10 mouse cellular contexts compared by ENCODE assay signal in genomic region chr8:120619235-120620180, GRCm38 (mm10). TPM values are rescaled to one million over a fixed set of nuclear protein-coding genes. Genes with fewer than 3 reads are reported as not detected.
DNase-seq lines count a peak whose midpoint lies in the region; ATAC-seq lines count a peak whose summit lies in the region.
"Had no signal": no experiment of that assay in that cellular context is flagged by ENCODE, and none has a peak within 500 bp of the region (broad histone marks: within the 10 kb centered on the region; RNA-seq: fewer than 3 reads in every experiment).

No protein-coding gene starts in this region.

- no peaks in the 10 kb centered on the region for H3K36me3 ChIP-seq in embryonic facial prominence, embryonic 15.5 days
- H3K36me3 ChIP-seq in midbrain, embryonic 13.5 days = no peaks in the 10 kb centered on the region

- WGBS in embryonic facial prominence, embryonic 15.5 days = 72% methylated on average over 11 of the region's 11 CpGs
- WGBS in midbrain, embryonic 13.5 days = 75% methylated on average over 11 of the region's 11 CpGs

- H3K27ac ChIP-seq in embryonic facial prominence, embryonic 15.5 days (replicated peaks) = 0 out of 2 replicates have a peak overlapping the region, but pooled peaks have one; percentile 4
- 0 out of 2 replicates have a peak overlapping the region, but pooled peaks have one; percentile 14 for H3K27ac ChIP-seq in midbrain, embryonic 13.5 days

- H3K9ac ChIP-seq in embryonic facial prominence, embryonic 15.5 days = no peak overlapping the region
- H3K9ac ChIP-seq in midbrain, embryonic 13.5 days (replicated peaks) = no peak overlapping the region

- H3K4me1 ChIP-seq in embryonic facial prominence, embryonic 15.5 days = peaks cover 17% of the 10 kb centered on the region; the same call in 1 of the 2 replicates
- H3K4me1 ChIP-seq in midbrain, embryonic 13.5 days (replicated peaks) = peaks cover 63% of the 10 kb centered on the region

- no peak for ATAC-seq in embryonic facial prominence, embryonic 15.5 days (ENCODE audit: insufficient number of reproducible peaks, low FRiP score, low TSS enrichment, low read depth)
- no peak for ATAC-seq in midbrain, embryonic 13.5 days

- H3K9me3 ChIP-seq in embryonic facial prominence, embryonic 15.5 days (replicated peaks) = no peaks in the 10 kb centered on the region
- H3K9me3 ChIP-seq in midbrain, embryonic 13.5 days = no peaks in the 10 kb centered on the region

- peak; percentile 42 to 50 for DNase-seq in lung, adult 18-20 months
- no peak for DNase-seq in lung, postnatal 4 days
- peak; percentile 45 to 61 for DNase-seq in layer of hippocampus, postnatal 10 days (ENCODE audit: low spot score in 2 of 2)
- no peak for DNase-seq in embryo, embryonic 10.5 days (ENCODE audit: low spot score)
- no peak for DNase-seq in gastrocnemius, postnatal 10 days
- no peak for DNase-seq in urinary bladder, postnatal 4 days (ENCODE audit: low spot score in 2 of 2)
- DNase-seq: kidney, postnatal 25 days had no signal

- H3K4me2 ChIP-seq in embryonic facial prominence, embryonic 15.5 days (replicated peaks) = no peak overlapping the region
- H3K4me2 ChIP-seq in midbrain, embryonic 13.5 days (replicated peaks) = no peak overlapping the region

- H3K4me3 ChIP-seq in embryonic facial prominence, embryonic 15.5 days (replicated peaks) = no peak overlapping the region
- H3K4me3 ChIP-seq in midbrain, embryonic 13.5 days (replicated peaks) = no peak overlapping the region
- H3K4me3 ChIP-seq: myocyte had no signal

- no peaks in the 10 kb centered on the region for H3K27me3 ChIP-seq in embryonic facial prominence, embryonic 15.5 days
- no peaks in the 10 kb centered on the region for H3K27me3 ChIP-seq in midbrain, embryonic 13.5 days

RNA-seq across cellular contexts. Expression of gene 1190005I06Rik, which starts 27.9 kb away (rescaled TPM):
- polyA plus RNA-seq in embryonic facial prominence, embryonic 15.5 days (2015; fragmentation: Nextera tagmentation; extraction: Ambion mirVana) = 8.3 and 10.1 TPM in 2 replicates
- 10 to 100 TPM in 1 of 2 experiments, 1 to 10 TPM in 1; 9.0 to 13.1 TPM for total RNA-seq in layer of hippocampus, postnatal 10 days (2021)
- 6.0 and 8.3 TPM in 2 replicates for polyA plus RNA-seq in midbrain, embryonic 13.5 days (2015; fragmentation: Nextera tagmentation; extraction: Ambion mirVana)
- 1 to 10 TPM in 1 of 2 experiments, under 1 TPM in 1; 0.65 to 1.3 TPM for total RNA-seq in gastrocnemius, postnatal 10 days (2021)

RNA-seq across cellular contexts. Expression of gene Gins2, which starts 30.4 kb away (rescaled TPM):
- 81.7 and 85.6 TPM in 2 replicates for polyA plus RNA-seq in embryonic facial prominence, embryonic 15.5 days (2015; fragmentation: Nextera tagmentation; extraction: Ambion mirVana)
- total RNA-seq in layer of hippocampus, postnatal 10 days (2021) = 1 to 10 TPM; 2.5 to 4.2 TPM
- polyA plus RNA-seq in midbrain, embryonic 13.5 days (2015; fragmentation: Nextera tagmentation; extraction: Ambion mirVana) = 36.7 and 37.9 TPM in 2 replicates
- total RNA-seq in gastrocnemius, postnatal 10 days (2021) = 1 to 10 TPM; 8.6 to 9.1 TPM

RNA-seq across cellular contexts. Expression of gene Gm27021, which starts 48.4 kb away (rescaled TPM):
- polyA plus RNA-seq in embryonic facial prominence, embryonic 15.5 days (2015; fragmentation: Nextera tagmentation; extraction: Ambion mirVana) = 0.67 and 6.2 TPM in 2 replicates
- total RNA-seq in layer of hippocampus, postnatal 10 days (2021) = under 1 TPM in 1 of 2 experiments, not detected in 1; 0.51 TPM
- polyA plus RNA-seq in midbrain, embryonic 13.5 days (2015; fragmentation: Nextera tagmentation; extraction: Ambion mirVana) = 5.2 and 5.3 TPM in 2 replicates
- total RNA-seq in gastrocnemius, postnatal 10 days (2021) = not detected

RNA-seq across cellular contexts. Expression of gene Cox4i1, which starts 48.5 kb away (rescaled TPM):
- polyA plus RNA-seq in embryonic facial prominence, embryonic 15.5 days (2015; fragmentation: Nextera tagmentation; extraction: Ambion mirVana) = 1,008 and 1,040 TPM in 2 replicates
- total RNA-seq in layer of hippocampus, postnatal 10 days (2021) = 100 to 1,000 TPM; 930 to 997 TPM
- 1,057 and 1,066 TPM in 2 replicates for polyA plus RNA-seq in midbrain, embryonic 13.5 days (2015; fragmentation: Nextera tagmentation; extraction: Ambion mirVana)
- total RNA-seq in gastrocnemius, postnatal 10 days (2021) = 1,000 to 10,000 TPM; 1,346 to 1,605 TPM

RNA-seq across cellular contexts. Expression of gene Emc8, which starts 48.9 kb away (rescaled TPM):
- 220 and 225 TPM in 2 replicates for polyA plus RNA-seq in embryonic facial prominence, embryonic 15.5 days (2015; fragmentation: Nextera tagmentation; extraction: Ambion mirVana)
- total RNA-seq in layer of hippocampus, postnatal 10 days (2021) = 10 to 100 TPM; 70.7 to 82.3 TPM
- 161 and 180 TPM in 2 replicates for polyA plus RNA-seq in midbrain, embryonic 13.5 days (2015; fragmentation: Nextera tagmentation; extraction: Ambion mirVana)
- 10 to 100 TPM; 42.7 to 47.2 TPM for total RNA-seq in gastrocnemius, postnatal 10 days (2021)

Comparison
In these comparisons a context has a peak if more than half of its experiments do, and no peak if none do; other contexts are left out.
1. DNase-seq: peak in lung, adult 18-20 months (2 of 2) and layer of hippocampus, postnatal 10 days (2 of 2); none in lung, postnatal 4 days (0 of 2), embryo, embryonic 10.5 days (single experiment), gastrocnemius, postnatal 10 days (single experiment) and urinary bladder, postnatal 4 days (0 of 2).
2. RNA of gene 1190005I06Rik, which starts 27.9 kb away (total RNA-seq): 9.0 to 13.1 TPM in layer of hippocampus, postnatal 10 days; 0.65 to 1.3 TPM in gastrocnemius, postnatal 10 days; every median in the first group is over 4 times any median in the second.